Mouse (Mus musculus) neural tube, embryonic 13.5 days (tissue): ENCODE results near the gene Bcorl1. TPM values are rescaled to one million over a fixed set of nuclear protein-coding genes. Genes with fewer than 3 reads are reported as not detected.

Experiments used
- ATAC-seq: fragments of 200-750 bp; cut with Nextera tagmentation; 2 replicates; pipeline ENCODE4 v1.8.0; 2017; ENCODE audit warnings: low read depth, mild to moderate bottlenecking, moderate TSS enrichment, moderate library complexity
- H3K27ac ChIP-seq: fragments of 300-500 bp; sonication (generic); replicated peaks from 2 replicates; pipeline ENCODE4 v1.5.1; 2015; ENCODE audit warnings: moderate library complexity, mild to moderate bottlenecking, inconsistent platforms
- H3K27me3 ChIP-seq: fragments of 300-500 bp; sonication (generic); 2 replicates; pipeline ENCODE4 v1.6.1; 2015; ENCODE audit warnings: mild to moderate bottlenecking, inconsistent platforms
- H3K36me3 ChIP-seq: fragments of 300-500 bp; sonication (generic); 2 replicates; pipeline ENCODE4 v1.6.1; 2015; ENCODE audit warnings: mild to moderate bottlenecking, inconsistent platforms
- H3K4me1 ChIP-seq: fragments of 300-500 bp; sonication (generic); replicated peaks from 2 replicates; pipeline ENCODE4 v1.6.1; 2015; ENCODE audit warnings: inconsistent platforms
- H3K4me2 ChIP-seq: fragments of 300-500 bp; sonication (generic); 2 replicates; pipeline ENCODE4 v1.6.1; 2015; ENCODE audit warnings: inconsistent platforms, mild to moderate bottlenecking, moderate library complexity
- H3K4me3 ChIP-seq: fragments of 300-500 bp; sonication (generic); 2 replicates; pipeline ENCODE4 v1.5.1; 2015; ENCODE audit warnings: mild to moderate bottlenecking, inconsistent platforms
- H3K9ac ChIP-seq: fragments of 300-500 bp; sonication (generic); 2 replicates; pipeline ENCODE4 v1.6.1; 2015; ENCODE audit warnings: moderate library complexity, mild to moderate bottlenecking, inconsistent platforms
- H3K9me3 ChIP-seq: fragments of 300-500 bp; sonication (generic); 2 replicates; pipeline ENCODE4 v1.6.1; 2016; ENCODE audit warnings: inconsistent platforms
- WGBS: fragments of 180-500 bp; shearing (Covaris S2); methylation state at CpG from one replicate; pipeline ENCODE4 v1.1.7; 2015; 5-methylcytosine and 5-hydroxymethylcytosine counted together
- polyA plus RNA-seq: library from polyadenylated mRNA; unstranded; fragments of >200 nt; fragmentation: Nextera tagmentation; extraction: Ambion mirVana; gene quantifications from 2 replicates; pipeline ENCODE4 v1.2.1, GENCODE M21; 2015

The Bcorl1 gene
- polyA plus RNA-seq, 1 experiment from 2014 or later: 5.8 TPM

DNA sequence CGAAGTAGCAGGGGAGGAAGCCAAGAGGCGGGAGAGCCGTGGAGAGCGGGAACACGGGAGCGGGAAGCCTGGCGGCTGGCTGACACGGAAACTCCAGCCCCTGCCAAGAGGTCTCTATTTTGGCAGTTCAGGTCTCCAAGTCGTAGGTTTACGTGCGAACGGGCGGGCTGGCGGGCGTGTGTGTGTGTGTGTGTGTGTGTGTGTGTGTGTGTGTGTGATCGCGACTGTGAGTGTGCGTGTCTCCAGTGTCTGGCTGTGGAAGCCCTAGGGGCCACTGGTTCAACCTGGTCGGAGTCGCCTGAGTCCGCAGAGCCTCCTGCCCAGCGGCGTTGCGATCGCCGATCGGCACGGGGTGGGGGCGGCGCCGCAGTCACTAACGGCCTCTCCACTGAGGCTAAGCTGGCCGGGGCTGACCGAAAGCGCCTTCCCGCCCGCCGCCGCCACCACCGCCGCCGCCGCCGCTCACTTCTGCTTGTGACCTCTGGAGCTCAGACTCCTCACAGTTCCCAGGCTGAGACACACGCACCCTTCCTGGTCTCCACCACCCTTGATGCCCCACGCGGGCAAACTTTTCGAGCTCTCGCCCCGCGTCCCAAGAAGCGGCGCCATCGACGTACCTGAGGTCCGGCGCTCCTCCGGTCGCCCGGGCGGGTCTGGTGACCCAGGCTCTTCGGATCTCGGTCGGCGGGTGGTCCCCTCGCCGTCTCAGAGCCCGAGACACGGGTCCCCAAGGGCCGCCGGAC lies 111.9 kb downstream of the Bcorl1 start:
- Histone ChIP-seq H3K27me3 (peaks cover 46% of the 10 kb centered on the region), H3K4me2 (peak overlapping the region; percentile 49), H3K4me1 (no peaks in the 10 kb centered on the region), H3K9me3 (no peaks in the 10 kb centered on the region), H3K9ac (0 out of 2 replicates have a peak overlapping the region, but pooled peaks have one; percentile 49), H3K4me3 (peak overlapping the region; percentile 41), H3K27ac (no peak overlapping the region), H3K36me3 (no peaks in the 10 kb centered on the region)
- ATAC-seq: peak; percentile 33; the same call in 1 of the 2 replicates
- WGBS: 23% methylated on average over 63 of the region's 71 CpGs

DNA sequence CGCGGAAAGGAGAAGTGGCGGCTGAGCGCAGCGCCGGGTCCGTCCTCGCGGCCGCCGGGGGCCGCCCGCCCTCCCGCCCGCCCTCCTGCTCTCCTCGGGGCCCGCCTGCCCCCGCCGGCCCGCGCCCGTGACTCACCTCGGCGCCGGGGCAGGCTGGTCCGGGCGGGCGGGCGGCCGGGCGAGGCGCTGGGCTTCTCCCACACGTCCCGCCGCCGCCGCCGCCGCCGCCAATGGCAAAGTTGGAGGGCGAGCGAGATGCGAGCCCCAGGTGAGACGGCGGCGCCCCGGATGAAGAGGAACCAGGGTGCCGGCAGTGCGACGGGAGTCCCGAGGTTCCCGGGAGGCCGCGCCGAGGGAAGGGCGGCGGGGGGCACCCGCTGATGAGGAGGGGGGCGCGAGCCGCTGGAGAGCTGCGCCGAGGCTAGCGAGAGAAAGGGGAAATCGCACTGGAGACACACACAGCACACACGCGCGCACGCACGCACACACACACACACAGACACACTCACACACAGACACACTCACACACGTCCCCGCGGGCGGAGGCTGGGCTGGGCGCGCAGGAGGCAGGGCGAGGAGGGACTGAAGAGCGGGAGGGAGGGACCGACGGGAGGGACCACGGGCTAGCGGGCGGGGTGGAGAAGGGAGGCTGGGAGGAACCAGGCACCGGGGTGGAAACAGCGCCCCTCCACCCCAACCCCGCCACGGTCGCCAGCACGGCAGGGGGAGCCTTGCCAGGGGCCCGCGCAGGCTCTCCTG lies 112.8 kb downstream of the Bcorl1 start:
- ATAC-seq: peak; percentile 67
- Histone ChIP-seq H3K36me3 (no peaks in the 10 kb centered on the region), H3K4me3 (peak overlapping the region; percentile 41), H3K9me3 (no peaks in the 10 kb centered on the region), H3K27ac (no peak overlapping the region), H3K9ac (peak overlapping the region; percentile 49; the same call in 1 of the 2 replicates), H3K27me3 (peaks cover 46% of the 10 kb centered on the region), H3K4me1 (no peaks in the 10 kb centered on the region), H3K4me2 (peak overlapping the region; percentile 49)
- 21% methylated on average over 41 of the region's 91 CpGs for WGBS

DNA sequence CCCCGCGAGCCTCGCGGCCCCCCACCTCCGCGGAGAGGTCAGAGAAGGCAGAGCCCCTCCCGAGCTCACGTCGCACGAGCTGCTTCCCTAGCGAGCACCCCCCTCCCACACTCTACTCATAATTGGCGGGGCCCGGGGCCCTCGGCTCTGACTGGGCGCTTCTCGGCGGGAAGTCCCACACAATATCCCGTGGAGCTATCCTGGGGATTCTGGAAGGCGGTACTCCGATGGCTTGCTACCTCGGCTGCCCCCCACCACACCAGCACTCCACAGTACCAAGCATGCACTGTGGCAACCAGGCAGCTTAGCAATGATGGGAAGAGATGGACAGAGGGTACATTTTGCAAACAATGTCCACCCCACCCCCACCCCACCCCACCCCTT lies 113.3 kb downstream of the Bcorl1 start:
- Histone ChIP-seq H3K4me1 (no peaks in the 10 kb centered on the region), H3K9ac (peak overlapping the region; percentile 49; the same call in 1 of the 2 replicates), H3K27ac (no peak overlapping the region), H3K4me3 (peak overlapping the region; percentile 41), H3K27me3 (peaks cover 46% of the 10 kb centered on the region), H3K4me2 (peak overlapping the region; percentile 49), H3K9me3 (no peaks in the 10 kb centered on the region), H3K36me3 (no peaks in the 10 kb centered on the region)
- ATAC-seq: peak; percentile 54
- WGBS: 19% methylated on average over 21 of the region's 21 CpGs

DNA sequence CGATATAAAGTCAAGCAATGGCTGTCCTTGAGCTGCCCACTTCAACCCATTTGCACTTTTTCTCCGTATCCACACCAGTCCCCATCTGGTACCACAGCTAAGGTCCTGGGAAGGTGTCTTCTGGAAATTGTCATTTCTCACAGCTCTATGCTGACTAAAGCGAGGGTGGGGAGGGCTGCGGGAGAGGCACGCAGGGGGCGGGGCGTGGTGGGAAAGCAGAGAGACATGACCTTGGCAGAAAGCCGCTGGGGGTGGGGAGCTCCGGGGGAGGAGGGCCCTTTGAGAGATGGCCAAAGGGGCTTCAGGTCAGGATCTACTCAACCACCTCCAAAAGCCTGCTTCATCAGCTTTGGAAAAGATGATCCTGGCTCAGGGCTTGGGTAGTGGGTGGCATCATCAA lies 113.9 kb downstream of the Bcorl1 start:
- H3K9me3 ChIP-seq: no peaks in the 10 kb centered on the region
- WGBS: 28% methylated on average over 9 of the region's 9 CpGs
- H3K4me2 ChIP-seq: no peak overlapping the region
- peaks cover 46% of the 10 kb centered on the region for H3K27me3 ChIP-seq
- no peak overlapping the region for H3K4me3 ChIP-seq
- H3K27ac ChIP-seq: no peak overlapping the region
- no peaks in the 10 kb centered on the region for H3K4me1 ChIP-seq
- no peaks in the 10 kb centered on the region for H3K36me3 ChIP-seq
- no peak overlapping the region for H3K9ac ChIP-seq
- no peak for ATAC-seq

DNA sequence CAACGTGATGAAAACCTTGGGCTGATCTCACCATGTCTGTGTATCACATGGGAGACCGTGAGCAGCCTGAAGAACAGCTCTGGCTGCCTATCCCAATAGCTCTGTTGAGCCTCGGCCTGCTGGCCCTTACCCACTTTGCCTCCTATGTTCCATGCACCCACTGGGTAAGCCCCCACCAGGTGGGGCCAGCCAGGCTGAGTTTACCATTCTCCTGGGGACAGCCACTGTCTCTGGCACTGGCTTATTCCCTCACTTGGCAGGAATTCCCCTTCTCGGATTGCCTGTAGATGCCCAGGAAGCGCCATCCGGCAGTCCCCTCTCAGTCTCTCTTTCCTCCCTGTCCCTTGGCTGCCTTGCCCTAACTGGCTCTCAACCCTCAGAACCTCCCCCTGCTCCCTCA lies 115.8 kb downstream of the Bcorl1 start:
- Histone ChIP-seq H3K27me3 (peaks cover 34% of the 10 kb centered on the region), H3K4me1 (no peaks in the 10 kb centered on the region), H3K4me3 (no peak overlapping the region), H3K9me3 (no peaks in the 10 kb centered on the region), H3K36me3 (no peaks in the 10 kb centered on the region), H3K9ac (no peak overlapping the region), H3K4me2 (no peak overlapping the region), H3K27ac (no peak overlapping the region)
- 61% methylated on average over 4 of the region's 6 CpGs for WGBS
- no peak for ATAC-seq

Other genes starting within 250 kb of the Bcorl1 start
- 0.68 and 1.0 TPM in 2 replicates for gene Xpnpep2, start 232.6 kb upstream of the Bcorl1 start, polyA plus RNA-seq
- 1.1 and 1.4 TPM in 2 replicates for gene Sash3, start 194.9 kb upstream of the Bcorl1 start, polyA plus RNA-seq
- gene Zdhhc9, start 132.5 kb upstream of the Bcorl1 start, polyA plus RNA-seq: 8.0 and 10.5 TPM in 2 replicates
- 17.9 and 18.9 TPM in 2 replicates for gene Utp14a, start 84.5 kb upstream of the Bcorl1 start, polyA plus RNA-seq
- 0.85 and 0.92 TPM in 2 replicates for gene Elf4, start 121.8 kb downstream of the Bcorl1 start, polyA plus RNA-seq
- gene Aifm1, start 172.2 kb downstream of the Bcorl1 start, polyA plus RNA-seq: 44.1 and 51.9 TPM in 2 replicates
- gene Rab33a, start 177.9 kb downstream of the Bcorl1 start, polyA plus RNA-seq: 81.3 and 89.1 TPM in 2 replicates